Mouse (Mus musculus) urinary bladder, postnatal 4 days (tissue): ENCODE measurements around the gene Rac2.

Experiments used
- DNase-seq, 2 experiments: peaks; one replicate each; pipeline ENCODE4 v3.0.0; 2021 to 2022; ENCODE audit warnings: low spot score in 2 of 2

Gene Rac2

GRCm38 (mm10) chr15:78547415-78548335, 24.9 kb downstream of the Rac2 start:
- DNase-seq, result no peak

GRCm38 (mm10) chr15:78546060-78546459, 26.5 kb downstream of the Rac2 start:
- no peak for DNase-seq

- DNase-seq, result no peak
Observed at GRCm38 (mm10) chr15:78544561-78545001, 28.0 kb downstream of the Rac2 start, which contains the start of gene Sstr3. Sstr3 (minus strand) TSS chr15:78544685.

- no peak for DNase-seq
Observed at GRCm38 (mm10) chr15:78544041-78544440, 28.5 kb downstream of the Rac2 start.

GRCm38 (mm10) chr15:78542767-78543303, 29.7 kb downstream of the Rac2 start:
- no peak for DNase-seq

- DNase-seq, result no peak
Observed at GRCm38 (mm10) chr15:78542098-78542766, 30.4 kb downstream of the Rac2 start.

- DNase-seq, result no peak
Observed at GRCm38 (mm10) chr15:78541606-78542005, 31.0 kb downstream of the Rac2 start.

GRCm38 (mm10) chr15:78541036-78541435, 31.5 kb downstream of the Rac2 start:
- no peak for DNase-seq

GRCm38 (mm10) chr15:78535723-78536421, 36.7 kb downstream of the Rac2 start:
- no peak for DNase-seq

- DNase-seq, result no peak
Observed at GRCm38 (mm10) chr15:78533346-78533835, 39.2 kb downstream of the Rac2 start.

GRCm38 (mm10) chr15:78532566-78533345, 39.8 kb downstream of the Rac2 start:
- DNase-seq, result no peak

- DNase-seq, result peak; percentile 95 to 97
Observed at GRCm38 (mm10) chr15:78531901-78532469, 40.6 kb downstream of the Rac2 start.

- DNase-seq, result no peak
Observed at GRCm38 (mm10) chr15:78531451-78531720, 41.2 kb downstream of the Rac2 start.

- peak in 1 of 2 experiments; percentile 60 for DNase-seq
Observed at GRCm38 (mm10) chr15:78530671-78531450, 41.7 kb downstream of the Rac2 start, which contains the start of gene C1qtnf6. C1qtnf6 (minus strand) TSS chr15:78531416.

- DNase-seq, result no peak
Observed at GRCm38 (mm10) chr15:78530141-78530540, 42.4 kb downstream of the Rac2 start.

- DNase-seq, result peak; percentile 65 to 76
Observed at GRCm38 (mm10) chr15:78529428-78529990, 43.1 kb downstream of the Rac2 start.

- DNase-seq, result no peak
Observed at GRCm38 (mm10) chr15:78528726-78529411, 43.7 kb downstream of the Rac2 start.

GRCm38 (mm10) chr15:78527973-78528372, 44.6 kb downstream of the Rac2 start:
- no peak for DNase-seq

- DNase-seq, result no peak
Observed at GRCm38 (mm10) chr15:78524163-78524562, 48.4 kb downstream of the Rac2 start.
